Mouse (Mus musculus) cerebellum, adult 2 months (tissue): ENCODE data around the gene Tas2r135.

Experiments
- CTCF ChIP-seq: fragments of 200-500 bp; IDR thresholded peaks from 2 replicates; pipeline ENCODE4 v1.5.1; 2011; ENCODE audit warnings: low read depth, mild to moderate bottlenecking, control low read depth, low read length, moderate library complexity, borderline replicate concordance; ENCODE audit not compliant: insufficient read depth
- POLR2A ChIP-seq: fragments of 200-500 bp; IDR thresholded peaks from 2 replicates; pipeline ENCODE4 v1.6.1; 2011; ENCODE audit warnings: low read length, control low read depth, borderline replicate concordance; ENCODE audit not compliant: insufficient read depth

- TF ChIP-seq CTCF (no peak), POLR2A (no peak)
Observed at GRCm38 (mm10) chr6:42377280-42377679, 28.0 kb upstream of the Tas2r135 start.
